Mouse (Mus musculus): ENCODE results near the gene Gm28308. TPM values are rescaled to one million over a fixed set of nuclear protein-coding genes. Genes with fewer than 3 reads are reported as not detected.

Gm28308 gene
- polyA plus RNA-seq, 1 experiment, result not detected

DNA sequence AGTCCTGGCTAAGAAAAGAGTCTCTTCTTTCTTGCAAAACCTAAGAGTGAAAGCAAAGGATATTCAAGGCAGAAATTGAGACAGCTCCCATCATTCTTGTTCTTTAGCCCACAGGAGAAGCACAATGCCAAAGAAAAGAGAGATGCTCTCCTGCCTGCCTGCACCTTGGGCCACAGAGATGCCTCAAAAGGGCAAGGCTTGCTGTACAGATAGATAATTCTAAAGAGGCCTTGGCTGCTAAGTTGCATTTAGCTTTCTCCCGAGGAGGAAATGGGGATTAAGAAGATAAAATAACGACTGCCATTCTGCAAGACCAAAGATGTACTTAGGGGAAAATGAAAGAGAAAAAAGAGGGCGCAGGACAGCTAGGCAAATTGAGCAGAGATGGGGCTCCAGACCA lies 33.8 kb upstream of the Gm28308 start:
- Histone ChIP-seq H3K27ac (ENCODE audit: insufficient read depth, low read length) (no peak overlapping the region), H3K4me1 (ENCODE audit: control insufficient read depth, insufficient read depth, low read length) (no peaks in the 10 kb centered on the region), H3K4me3 (ENCODE audit: insufficient read depth, low read length) (no peak overlapping the region)
- TF ChIP-seq CTCF (IDR thresholded peaks at IDR 0.05; ENCODE audit: extremely low read depth, insufficient read depth, low read length) (no peak), POLR2A (IDR thresholded peaks at IDR 0.05; ENCODE audit: extremely low read depth, insufficient read depth, low read length) (no peak)

DNA sequence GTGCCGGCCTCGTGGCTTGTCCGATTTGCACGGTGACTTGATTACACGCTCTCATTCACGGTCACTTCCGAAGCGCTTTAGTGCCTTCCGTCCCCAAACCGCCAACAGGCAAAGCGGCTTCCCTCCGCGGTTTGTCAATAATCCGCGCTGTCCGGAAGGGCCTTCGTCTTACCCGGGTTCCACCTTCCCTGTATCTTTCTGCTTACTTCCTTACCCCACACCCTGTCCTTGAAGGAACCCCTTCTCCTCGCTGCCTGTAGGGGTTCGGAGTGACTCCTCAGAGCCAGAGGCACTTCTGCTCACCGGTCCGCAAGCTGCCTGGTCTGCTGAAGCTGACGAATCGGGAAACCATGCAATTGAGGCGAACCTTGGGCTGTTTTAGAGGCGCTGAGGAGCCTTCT lies 33.3 kb upstream of the Gm28308 start:
- Histone ChIP-seq H3K4me1 (ENCODE audit: control insufficient read depth, insufficient read depth, low read length) (no peaks in the 10 kb centered on the region), H3K4me3 (ENCODE audit: insufficient read depth, low read length) (no peak overlapping the region), H3K27ac (ENCODE audit: insufficient read depth, low read length) (no peak overlapping the region)
- TF ChIP-seq POLR2A (IDR thresholded peaks at IDR 0.05; ENCODE audit: extremely low read depth, insufficient read depth, low read length) (no peak), CTCF (IDR thresholded peaks at IDR 0.05; ENCODE audit: extremely low read depth, insufficient read depth, low read length) (no peak)

DNA sequence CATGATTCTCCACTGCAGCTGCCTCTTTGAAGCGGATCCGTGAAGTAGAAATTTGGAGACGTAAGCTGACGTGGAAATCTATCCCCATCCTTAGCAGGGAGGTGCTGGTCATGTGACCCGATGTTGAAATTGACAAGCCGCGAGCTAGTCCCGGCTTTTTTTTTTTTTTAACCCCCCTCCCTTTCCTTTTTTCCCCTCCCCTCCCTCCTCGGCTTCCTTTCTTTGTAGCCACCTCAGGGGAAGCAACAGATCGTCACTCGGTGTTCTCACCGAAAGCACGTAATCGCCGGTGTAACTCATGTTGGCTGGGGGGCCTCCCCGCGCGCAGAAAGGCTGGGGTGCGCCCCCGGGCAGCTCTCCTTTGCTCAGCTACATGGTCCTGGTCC lies 32.6 kb upstream of the Gm28308 start, which contains the start of gene Hoxa11:
Gene Hoxa11 (minus strand): TSS at position 54 of the 386 bp plus-strand sequence.
- H3K27ac ChIP-seq (ENCODE audit: insufficient read depth, low read length), result no peak within 1 kb of the TSS
- no peak within 1 kb of the TSS for H3K4me3 ChIP-seq (ENCODE audit: insufficient read depth, low read length)
- no peaks in the 10 kb centered on the region for H3K4me1 ChIP-seq (ENCODE audit: control insufficient read depth, insufficient read depth, low read length)
- no peak for TF ChIP-seq POLR2A (IDR thresholded peaks at IDR 0.05; ENCODE audit: extremely low read depth, insufficient read depth, low read length)
- TF ChIP-seq CTCF (IDR thresholded peaks at IDR 0.05; ENCODE audit: extremely low read depth, insufficient read depth, low read length), result no peak

- H3K4me3 ChIP-seq (ENCODE audit: insufficient read depth, low read length), result no peak overlapping the region
- TF ChIP-seq POLR2A (IDR thresholded peaks at IDR 0.05; ENCODE audit: extremely low read depth, insufficient read depth, low read length) (no peak), CTCF (IDR thresholded peaks at IDR 0.05; ENCODE audit: extremely low read depth, insufficient read depth, low read length) (no peak)
- no peaks in the 10 kb centered on the region for H3K4me1 ChIP-seq (ENCODE audit: control insufficient read depth, insufficient read depth, low read length)
- H3K27ac ChIP-seq (ENCODE audit: insufficient read depth, low read length), result no peak overlapping the region
Measured at GRCm38 (mm10) chr6:52245040-52245756, 32.1 kb upstream of the Gm28308 start.

- Histone ChIP-seq H3K27ac (ENCODE audit: insufficient read depth, low read length) (no peak overlapping the region), H3K4me1 (ENCODE audit: control insufficient read depth, insufficient read depth, low read length) (no peaks in the 10 kb centered on the region), H3K4me3 (ENCODE audit: insufficient read depth, low read length) (no peak overlapping the region)
- TF ChIP-seq POLR2A (IDR thresholded peaks at IDR 0.05; ENCODE audit: extremely low read depth, insufficient read depth, low read length) (no peak), CTCF (IDR thresholded peaks at IDR 0.05; ENCODE audit: extremely low read depth, insufficient read depth, low read length) (no peak)
Measured at GRCm38 (mm10) chr6:52244471-52245039, 31.4 kb upstream of the Gm28308 start.

- no peaks in the 10 kb centered on the region for H3K4me1 ChIP-seq (ENCODE audit: control insufficient read depth, insufficient read depth, low read length)
- no peak overlapping the region for H3K4me3 ChIP-seq (ENCODE audit: insufficient read depth, low read length)
- no peak for TF ChIP-seq CTCF (IDR thresholded peaks at IDR 0.05; ENCODE audit: extremely low read depth, insufficient read depth, low read length)
- TF ChIP-seq POLR2A (IDR thresholded peaks at IDR 0.05; ENCODE audit: extremely low read depth, insufficient read depth, low read length), result no peak
- no peak overlapping the region for H3K27ac ChIP-seq (ENCODE audit: insufficient read depth, low read length)
Measured at GRCm38 (mm10) chr6:52243681-52244121, 30.6 kb upstream of the Gm28308 start.

- Histone ChIP-seq H3K4me1 (ENCODE audit: control insufficient read depth, insufficient read depth, low read length) (no peaks in the 10 kb centered on the region), H3K27ac (ENCODE audit: insufficient read depth, low read length) (no peak overlapping the region), H3K4me3 (ENCODE audit: insufficient read depth, low read length) (no peak overlapping the region)
- TF ChIP-seq POLR2A (IDR thresholded peaks at IDR 0.05; ENCODE audit: extremely low read depth, insufficient read depth, low read length) (no peak), CTCF (IDR thresholded peaks at IDR 0.05; ENCODE audit: extremely low read depth, insufficient read depth, low read length) (no peak)
Measured at GRCm38 (mm10) chr6:52242801-52243332, 29.7 kb upstream of the Gm28308 start.

DNA sequence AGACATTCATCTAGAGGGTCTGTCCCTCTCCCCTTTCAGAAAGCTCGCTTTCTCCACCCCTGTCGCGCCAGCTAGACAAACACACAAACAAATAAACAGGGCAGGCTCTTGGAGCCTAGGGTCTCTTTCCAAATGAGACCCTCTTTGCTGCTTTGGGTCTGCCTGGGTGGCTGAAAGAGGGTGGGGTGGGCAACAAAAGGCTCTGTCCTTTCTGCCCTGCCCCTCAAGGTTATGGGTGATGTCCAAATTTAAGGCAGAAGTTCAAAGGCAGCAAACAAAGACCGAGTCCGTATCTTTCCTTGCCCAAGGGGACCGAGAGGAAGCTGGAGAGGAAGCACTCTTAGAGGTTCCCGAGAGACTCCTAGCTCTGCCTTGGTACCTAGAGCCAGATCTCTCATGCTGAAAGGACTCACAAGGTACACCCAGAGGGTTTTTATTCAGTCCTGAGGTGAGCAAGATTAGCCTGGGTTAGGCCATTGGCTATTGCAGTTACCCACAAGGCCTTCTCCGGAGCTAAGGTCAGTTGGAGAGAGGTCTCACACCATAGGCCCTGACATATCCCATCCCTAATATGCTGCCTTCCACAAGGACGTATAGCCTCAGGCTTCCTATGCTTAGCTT lies 28.0 kb upstream of the Gm28308 start:
- Histone ChIP-seq H3K4me1 (ENCODE audit: control insufficient read depth, insufficient read depth, low read length) (no peaks in the 10 kb centered on the region), H3K4me3 (ENCODE audit: insufficient read depth, low read length) (no peak overlapping the region), H3K27ac (ENCODE audit: insufficient read depth, low read length) (no peak overlapping the region)
- TF ChIP-seq CTCF (IDR thresholded peaks at IDR 0.05; ENCODE audit: extremely low read depth, insufficient read depth, low read length), result no peak
- TF ChIP-seq POLR2A (IDR thresholded peaks at IDR 0.05; ENCODE audit: extremely low read depth, insufficient read depth, low read length), result no peak

- no peak within 1 kb of the TSS for H3K4me3 ChIP-seq (ENCODE audit: insufficient read depth, low read length)
- H3K27ac ChIP-seq (ENCODE audit: insufficient read depth, low read length), result no peak within 1 kb of the TSS
- peak; percentile 22; the same call in 1 of the 2 replicates for TF ChIP-seq CTCF (IDR thresholded peaks at IDR 0.05; ENCODE audit: extremely low read depth, insufficient read depth, low read length)
- TF ChIP-seq POLR2A (IDR thresholded peaks at IDR 0.05; ENCODE audit: extremely low read depth, insufficient read depth, low read length), result no peak
- H3K4me1 ChIP-seq (ENCODE audit: control insufficient read depth, insufficient read depth, low read length), result no peaks in the 10 kb centered on the region
Measured at GRCm38 (mm10) chr6:52240389-52241000, 27.4 kb upstream of the Gm28308 start, which contains the start of gene Hoxa10. Hoxa10 (minus strand) TSS chr6:52240854.
